Mouse (Mus musculus) forebrain, embryonic 13.5 days (tissue): ENCODE results near the gene Creld2. TPM values are rescaled to one million over a fixed set of nuclear protein-coding genes. Genes with fewer than 3 reads are reported as not detected.

Experiments used
- ATAC-seq: fragments of 200-750 bp; cut with Nextera tagmentation; 2 replicates; pipeline ENCODE4 v1.8.0; 2017
- H3K27ac ChIP-seq: fragments of 300-500 bp; sonication (generic); 2 replicates; pipeline ENCODE4 v1.5.1; 2015; ENCODE audit warnings: inconsistent platforms, mild to moderate bottlenecking, moderate library complexity
- H3K27me3 ChIP-seq: fragments of 300-500 bp; sonication (generic); 2 replicates; pipeline ENCODE4 v1.6.1; 2015; ENCODE audit warnings: mild to moderate bottlenecking, inconsistent platforms
- H3K36me3 ChIP-seq: fragments of 300-500 bp; sonication (generic); 2 replicates; pipeline ENCODE4 v1.6.1; 2015; ENCODE audit warnings: mild to moderate bottlenecking, inconsistent platforms; ENCODE audit not compliant: poor library complexity, severe bottlenecking
- H3K4me1 ChIP-seq: fragments of 300-500 bp; sonication (generic); 2 replicates; pipeline ENCODE4 v1.6.1; 2015; ENCODE audit warnings: inconsistent platforms
- H3K4me2 ChIP-seq: fragments of 300-500 bp; sonication (generic); 2 replicates; pipeline ENCODE4 v1.6.1; 2015; ENCODE audit warnings: inconsistent platforms, mild to moderate bottlenecking, moderate library complexity
- H3K4me3 ChIP-seq: fragments of 300-500 bp; sonication (generic); 2 replicates; pipeline ENCODE4 v1.5.1; 2015; ENCODE audit warnings: mild to moderate bottlenecking, inconsistent platforms
- H3K9ac ChIP-seq: fragments of 300-500 bp; sonication (generic); 2 replicates; pipeline ENCODE4 v1.6.1; 2015; ENCODE audit warnings: mild to moderate bottlenecking, inconsistent platforms
- H3K9me3 ChIP-seq: fragments of 300-500 bp; sonication (generic); replicated peaks from 2 replicates; pipeline ENCODE4 v1.6.1; 2016; ENCODE audit warnings: inconsistent platforms
- WGBS: fragments of 180-500 bp; shearing (Covaris S2); methylation state at CpG from one replicate; pipeline ENCODE4 v1.1.7; 2015; 5-methylcytosine and 5-hydroxymethylcytosine counted together
- polyA plus RNA-seq: library from polyadenylated mRNA; unstranded; fragments of >200 nt; fragmentation: Nextera tagmentation; extraction: Ambion mirVana; gene quantifications from 2 replicates; pipeline ENCODE4 v1.2.1, GENCODE M21; 2015

The Creld2 gene
- polyA plus RNA-seq, 1 experiment from 2014 or later, result 63.6 TPM

GRCm38 (mm10) chr15:88857361-88857760 is 37.9 kb downstream of the Creld2 start:
- Histone ChIP-seq H3K36me3 (no peaks in the 10 kb centered on the region), H3K4me3 (no peak overlapping the region), H3K27ac (no peak overlapping the region), H3K4me2 (no peak overlapping the region), H3K9ac (no peak overlapping the region), H3K4me1 (peaks cover 17% of the 10 kb centered on the region), H3K9me3 (no peaks in the 10 kb centered on the region), H3K27me3 (no peaks in the 10 kb centered on the region)
- no peak for ATAC-seq
- 93% methylated on average over 7 of the region's 7 CpGs for WGBS

- H3K4me1 ChIP-seq, result peaks cover 22% of the 10 kb centered on the region
- no peak overlapping the region for H3K4me3 ChIP-seq
- H3K27ac ChIP-seq, result no peak overlapping the region
- no peak overlapping the region for H3K9ac ChIP-seq
- no peaks in the 10 kb centered on the region for H3K27me3 ChIP-seq
- 92% methylated on average over 3 of the region's 3 CpGs for WGBS
- H3K9me3 ChIP-seq, result no peaks in the 10 kb centered on the region
- ATAC-seq, result no peak
- no peak overlapping the region for H3K4me2 ChIP-seq
- no peaks in the 10 kb centered on the region for H3K36me3 ChIP-seq
Measured at GRCm38 (mm10) chr15:88858141-88858541, 38.7 kb downstream of the Creld2 start.

GRCm38 (mm10) chr15:88858707-88859106 is 39.3 kb downstream of the Creld2 start:
- 86% methylated on average over 2 of the region's 2 CpGs for WGBS
- Histone ChIP-seq H3K36me3 (no peaks in the 10 kb centered on the region), H3K4me1 (peaks cover 24% of the 10 kb centered on the region), H3K9ac (0 out of 2 replicates have a peak overlapping the region, but pooled peaks have one; percentile 21), H3K4me3 (no peak overlapping the region), H3K4me2 (no peak overlapping the region), H3K9me3 (no peaks in the 10 kb centered on the region), H3K27ac (no peak overlapping the region), H3K27me3 (no peaks in the 10 kb centered on the region)
- ATAC-seq, result no peak

GRCm38 (mm10) chr15:88859206-88859970 is 39.9 kb downstream of the Creld2 start:
- no peak for ATAC-seq
- Histone ChIP-seq H3K4me1 (peaks cover 25% of the 10 kb centered on the region), H3K36me3 (peaks cover 4% of the 10 kb centered on the region), H3K27ac (no peak overlapping the region), H3K4me2 (no peak overlapping the region), H3K27me3 (no peaks in the 10 kb centered on the region), H3K9me3 (no peaks in the 10 kb centered on the region), H3K9ac (no peak overlapping the region), H3K4me3 (no peak overlapping the region)
- 78% methylated on average over 8 of the region's 8 CpGs for WGBS

- no peak for ATAC-seq
- H3K9ac ChIP-seq, result no peak overlapping the region
- H3K36me3 ChIP-seq, result peaks cover 18% of the 10 kb centered on the region
- 97% methylated on average over 3 of the region's 3 CpGs for WGBS
- H3K27ac ChIP-seq, result no peak overlapping the region
- H3K4me1 ChIP-seq, result peaks cover 28% of the 10 kb centered on the region
- H3K4me2 ChIP-seq, result no peak overlapping the region
- H3K27me3 ChIP-seq, result no peaks in the 10 kb centered on the region
- H3K9me3 ChIP-seq, result no peaks in the 10 kb centered on the region
- H3K4me3 ChIP-seq, result no peak overlapping the region
Measured at GRCm38 (mm10) chr15:88860781-88861180, 41.3 kb downstream of the Creld2 start.

GRCm38 (mm10) chr15:88861772-88862622 is 42.6 kb downstream of the Creld2 start, which contains the start of gene Pim3:
Pim3 (plus strand) TSS chr15:88862186.
- peaks cover 30% of the 10 kb centered on the region for H3K36me3 ChIP-seq
- H3K27me3 ChIP-seq, result no peaks in the 10 kb centered on the region
- H3K4me3 ChIP-seq, result peak within 1 kb of the TSS; percentile 92
- ATAC-seq, result peak; percentile 87
- H3K9ac ChIP-seq, result peak within 1 kb of the TSS; percentile 93
- WGBS, result under 1% methylated on average over 106 of the region's 107 CpGs
- H3K4me2 ChIP-seq, result peak within 1 kb of the TSS; percentile 92
- H3K9me3 ChIP-seq, result no peaks in the 10 kb centered on the region
- peaks cover 35% of the 10 kb centered on the region for H3K4me1 ChIP-seq
- H3K27ac ChIP-seq, result peak within 1 kb of the TSS; percentile 97

GRCm38 (mm10) chr15:88862881-88863694 is 43.6 kb downstream of the Creld2 start:
- H3K36me3 ChIP-seq, result peaks cover 34% of the 10 kb centered on the region
- H3K27me3 ChIP-seq, result no peaks in the 10 kb centered on the region
- H3K4me3 ChIP-seq, result peak overlapping the region; percentile 92
- H3K27ac ChIP-seq, result peak overlapping the region; percentile 97
- peaks cover 35% of the 10 kb centered on the region for H3K4me1 ChIP-seq
- under 1% methylated on average over 89 of the region's 98 CpGs for WGBS
- ATAC-seq, result no peak
- H3K9ac ChIP-seq, result peak overlapping the region; percentile 93
- H3K4me2 ChIP-seq, result peak overlapping the region; percentile 92
- no peaks in the 10 kb centered on the region for H3K9me3 ChIP-seq

- under 1% methylated on average over 31 of the region's 39 CpGs for WGBS
- Histone ChIP-seq H3K4me2 (peak overlapping the region; percentile 92), H3K9ac (peak overlapping the region; percentile 93), H3K27ac (peak overlapping the region; percentile 97), H3K4me3 (peak overlapping the region; percentile 92), H3K4me1 (peaks cover 35% of the 10 kb centered on the region), H3K9me3 (no peaks in the 10 kb centered on the region), H3K36me3 (peaks cover 34% of the 10 kb centered on the region), H3K27me3 (no peaks in the 10 kb centered on the region)
- peak; percentile 72 for ATAC-seq
Measured at GRCm38 (mm10) chr15:88863695-88864231, 44.3 kb downstream of the Creld2 start.

- WGBS, result 53% methylated on average over 22 of the region's 22 CpGs
- H3K4me2 ChIP-seq, result peak overlapping the region; percentile 92
- ATAC-seq, result peak; percentile 11
Measured at GRCm38 (mm10) chr15:88864270-88865030, 45.0 kb downstream of the Creld2 start.

GRCm38 (mm10) chr15:88865061-88865460 is 45.6 kb downstream of the Creld2 start:
- Histone ChIP-seq H3K4me1 (peaks cover 35% of the 10 kb centered on the region), H3K36me3 (peaks cover 34% of the 10 kb centered on the region), H3K27me3 (no peaks in the 10 kb centered on the region), H3K4me2 (peak overlapping the region; percentile 92), H3K4me3 (0 out of 2 replicates have a peak overlapping the region, but pooled peaks have one; percentile 92), H3K9ac (no peak overlapping the region), H3K9me3 (no peaks in the 10 kb centered on the region), H3K27ac (no peak overlapping the region)
- 94% methylated on average over 14 of the region's 14 CpGs for WGBS
- ATAC-seq, result no peak

More at GRCm38 (mm10) chr15:88864270-88865030, 45.0 kb downstream of the Creld2 start:
- Histone ChIP-seq H3K4me1 (peaks cover 35% of the 10 kb centered on the region), H3K9ac (peak overlapping the region; percentile 93), H3K4me3 (peak overlapping the region; percentile 92), H3K27me3 (no peaks in the 10 kb centered on the region), H3K36me3 (peaks cover 34% of the 10 kb centered on the region), H3K27ac (peak overlapping the region; percentile 97), H3K9me3 (no peaks in the 10 kb centered on the region)
